Mouse (Mus musculus): ENCODE data around the gene Exo5. TPM values are rescaled to one million over a fixed set of nuclear protein-coding genes. Genes with fewer than 3 reads are reported as not detected.
A peak's percentile ranks its signal among the peaks of the same experiment; 100 is the strongest.

Exo5 gene
- polyA plus RNA-seq, 1 experiment = 12.4 TPM

DNA sequence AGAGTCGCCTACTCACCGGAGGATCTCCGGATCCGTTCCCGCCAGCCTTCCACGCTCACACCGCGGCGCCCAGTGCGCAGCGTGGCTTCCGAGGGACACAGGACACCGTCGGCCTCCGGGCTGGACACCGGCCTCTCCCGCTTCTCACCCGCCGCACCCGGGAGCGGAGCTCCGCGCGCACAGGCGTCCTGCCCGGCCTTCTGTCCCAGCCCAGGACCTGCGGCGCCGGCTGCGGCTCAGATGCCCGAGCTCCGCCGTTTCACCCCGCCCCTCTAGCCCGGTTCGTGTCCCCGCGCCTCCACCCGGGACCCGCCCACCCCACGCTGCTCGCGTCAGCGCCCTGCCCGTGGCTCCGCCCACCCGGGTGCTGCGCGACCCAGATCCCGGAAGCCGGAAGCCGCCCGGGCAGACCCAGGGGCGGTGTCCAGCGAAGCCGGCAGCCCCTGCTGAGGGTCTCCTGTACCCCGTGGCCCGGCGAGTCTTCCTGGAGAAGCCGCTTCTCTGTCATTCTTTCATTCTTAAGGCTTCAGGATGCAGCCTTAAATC lies 26.7 kb upstream of the Exo5 start, which contains the start of gene Zfp69:
TSS of gene Zfp69 (minus strand) at position 272 of the 546 bp plus-strand sequence.
- Histone ChIP-seq H3K4me1 (ENCODE audit: control insufficient read depth, insufficient read depth, low read length) (no peaks in the 10 kb centered on the region; the same call in 1 of the 2 replicates), H3K4me3 (replicated peaks; ENCODE audit: control insufficient read depth, low read depth, low read length) (peak within 1 kb of the TSS; percentile 88), H3K27ac (ENCODE audit: control insufficient read depth, insufficient read depth, low read depth, low read length, poor library complexity) (peak within 1 kb of the TSS; percentile 98)
- TF ChIP-seq CTCF (IDR thresholded peaks at IDR 0.05; ENCODE audit: control insufficient read depth, insufficient read depth, low read length) = no peak
- peak; percentile 88; the same call in 1 of the 2 replicates for TF ChIP-seq POLR2A (IDR thresholded peaks at IDR 0.05; ENCODE audit: borderline replicate concordance, control insufficient read depth, low read depth, low read length)
- under 1% methylated on average over 60 of the region's 60 CpGs for WGBS

- TF ChIP-seq POLR2A (IDR thresholded peaks at IDR 0.05; ENCODE audit: borderline replicate concordance, control insufficient read depth, low read depth, low read length) (no peak), CTCF (IDR thresholded peaks at IDR 0.05; ENCODE audit: control insufficient read depth, insufficient read depth, low read length) (no peak)
- WGBS = 3% methylated on average over 20 of the region's 20 CpGs
- H3K4me3 ChIP-seq (replicated peaks; ENCODE audit: control insufficient read depth, low read depth, low read length) = peak overlapping the region; percentile 88
- no peaks in the 10 kb centered on the region; the same call in 1 of the 2 replicates for H3K4me1 ChIP-seq (ENCODE audit: control insufficient read depth, insufficient read depth, low read length)
- peak overlapping the region; percentile 98 for H3K27ac ChIP-seq (ENCODE audit: control insufficient read depth, insufficient read depth, low read depth, low read length, poor library complexity)
Observed at GRCm38 (mm10) chr4:120950763-120951427, 26.1 kb upstream of the Exo5 start.

- WGBS = 46% methylated on average over 3 of the region's 3 CpGs
Observed at GRCm38 (mm10) chr4:120948938-120949337, 24.1 kb upstream of the Exo5 start.

GRCm38 (mm10) chr4:120935006-120935405 lies 10.2 kb upstream of the Exo5 start:
- Histone ChIP-seq H3K27ac (ENCODE audit: control insufficient read depth, insufficient read depth, low read depth, low read length, poor library complexity) (no peak overlapping the region), H3K4me3 (replicated peaks; ENCODE audit: control insufficient read depth, low read depth, low read length) (no peak overlapping the region), H3K4me1 (ENCODE audit: control insufficient read depth, insufficient read depth, low read length) (no peaks in the 10 kb centered on the region)
- 88% methylated on average over 3 of the region's 3 CpGs for WGBS
- no peak for TF ChIP-seq POLR2A (IDR thresholded peaks at IDR 0.05; ENCODE audit: borderline replicate concordance, control insufficient read depth, low read depth, low read length)
- TF ChIP-seq CTCF (IDR thresholded peaks at IDR 0.05; ENCODE audit: control insufficient read depth, insufficient read depth, low read length) = no peak

More at GRCm38 (mm10) chr4:120948938-120949337, 24.1 kb upstream of the Exo5 start:
- H3K4me1 ChIP-seq (ENCODE audit: control insufficient read depth, insufficient read depth, low read length) = no peaks in the 10 kb centered on the region; the same call in 1 of the 2 replicates
- no peak overlapping the region for H3K27ac ChIP-seq (ENCODE audit: control insufficient read depth, insufficient read depth, low read depth, low read length, poor library complexity)
- H3K4me3 ChIP-seq (replicated peaks; ENCODE audit: control insufficient read depth, low read depth, low read length) = no peak overlapping the region
- TF ChIP-seq POLR2A (IDR thresholded peaks at IDR 0.05; ENCODE audit: borderline replicate concordance, control insufficient read depth, low read depth, low read length) = no peak
- no peak for TF ChIP-seq CTCF (IDR thresholded peaks at IDR 0.05; ENCODE audit: control insufficient read depth, insufficient read depth, low read length)

DNA sequence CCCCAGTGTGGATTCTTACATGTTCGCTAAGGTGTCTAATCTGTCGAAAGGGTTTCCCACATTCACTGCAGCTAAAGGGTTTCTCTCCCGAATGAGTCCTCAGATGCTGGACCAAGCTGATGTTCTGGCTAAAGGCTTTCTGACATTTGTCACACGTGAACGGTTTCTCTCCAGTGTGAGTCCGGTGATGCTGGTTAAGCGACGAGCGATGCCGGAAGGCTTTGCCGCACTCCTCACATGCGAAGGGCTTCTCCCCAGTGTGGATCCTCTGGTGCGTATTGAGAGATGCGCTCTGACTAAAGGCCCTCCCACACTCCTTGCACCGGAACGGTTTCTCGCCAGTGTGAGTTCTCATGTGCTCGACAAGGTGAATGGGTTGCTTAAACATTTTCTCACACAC lies 5.9 kb upstream of the Exo5 start:
- 95% methylated on average over 18 of the region's 18 CpGs for WGBS
- no peak overlapping the region for H3K27ac ChIP-seq (ENCODE audit: control insufficient read depth, insufficient read depth, low read depth, low read length, poor library complexity)
- no peak overlapping the region for H3K4me3 ChIP-seq (replicated peaks; ENCODE audit: control insufficient read depth, low read depth, low read length)
- TF ChIP-seq CTCF (IDR thresholded peaks at IDR 0.05; ENCODE audit: control insufficient read depth, insufficient read depth, low read length) (no peak), POLR2A (IDR thresholded peaks at IDR 0.05; ENCODE audit: borderline replicate concordance, control insufficient read depth, low read depth, low read length) (no peak)
- no peaks in the 10 kb centered on the region for H3K4me1 ChIP-seq (ENCODE audit: control insufficient read depth, insufficient read depth, low read length)

DNA sequence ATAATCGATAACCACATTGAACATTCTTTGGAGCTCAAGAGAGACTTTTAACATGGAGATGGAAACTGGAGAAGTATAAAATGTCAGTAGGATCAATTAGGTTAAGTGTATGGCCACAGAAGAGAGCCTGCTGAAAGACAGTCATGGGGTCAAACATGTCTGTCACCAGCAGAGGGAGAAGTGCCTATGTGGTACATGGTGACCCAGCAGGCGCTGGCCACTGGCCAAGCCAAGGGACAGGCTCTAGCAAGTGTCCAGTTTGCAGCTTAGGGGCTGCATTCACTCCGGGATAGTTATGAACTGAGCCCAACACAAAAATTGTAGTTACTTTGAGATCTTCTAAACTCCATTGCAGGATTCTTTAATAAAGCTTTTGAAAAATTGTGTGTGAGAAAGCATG lies 3.9 kb upstream of the Exo5 start:
- H3K4me3 ChIP-seq (replicated peaks; ENCODE audit: control insufficient read depth, low read depth, low read length) = no peak overlapping the region
- TF ChIP-seq CTCF (IDR thresholded peaks at IDR 0.05; ENCODE audit: control insufficient read depth, insufficient read depth, low read length) = 0 out of 2 replicates have a peak, but pooled peaks have one; percentile 3
- TF ChIP-seq POLR2A (IDR thresholded peaks at IDR 0.05; ENCODE audit: borderline replicate concordance, control insufficient read depth, low read depth, low read length) = no peak
- WGBS = 81% methylated on average over 3 of the region's 3 CpGs

GRCm38 (mm10) chr4:120925386-120925785 lies 569 bp upstream of the Exo5 start:
- TF ChIP-seq CTCF (IDR thresholded peaks at IDR 0.05; ENCODE audit: control insufficient read depth, insufficient read depth, low read length) (peak; percentile 31; the same call in 1 of the 2 replicates), POLR2A (IDR thresholded peaks at IDR 0.05; ENCODE audit: borderline replicate concordance, control insufficient read depth, low read depth, low read length) (no peak)
- H3K4me3 ChIP-seq (replicated peaks; ENCODE audit: control insufficient read depth, low read depth, low read length) = peak overlapping the region; percentile 39
- H3K4me1 ChIP-seq (ENCODE audit: control insufficient read depth, insufficient read depth, low read length) = no peaks in the 10 kb centered on the region; the same call in 1 of the 2 replicates
- WGBS = 7% methylated on average over 3 of the region's 3 CpGs
- no peak overlapping the region for H3K27ac ChIP-seq (ENCODE audit: control insufficient read depth, insufficient read depth, low read depth, low read length, poor library complexity)

More for the DNA sequence above, 3.9 kb upstream of the Exo5 start:
- no peak overlapping the region for H3K27ac ChIP-seq (ENCODE audit: control insufficient read depth, insufficient read depth, low read depth, low read length, poor library complexity)
- no peaks in the 10 kb centered on the region; the same call in 1 of the 2 replicates for H3K4me1 ChIP-seq (ENCODE audit: control insufficient read depth, insufficient read depth, low read length)

GRCm38 (mm10) chr4:120921461-120921860 lies 3.4 kb downstream of the Exo5 start:
- WGBS = 90% methylated on average over 8 of the region's 8 CpGs
- no peak overlapping the region for H3K27ac ChIP-seq (ENCODE audit: control insufficient read depth, insufficient read depth, low read depth, low read length, poor library complexity)
- H3K4me1 ChIP-seq (ENCODE audit: control insufficient read depth, insufficient read depth, low read length) = no peaks in the 10 kb centered on the region; the same call in 1 of the 2 replicates
- H3K4me3 ChIP-seq (replicated peaks; ENCODE audit: control insufficient read depth, low read depth, low read length) = no peak overlapping the region
- TF ChIP-seq POLR2A (IDR thresholded peaks at IDR 0.05; ENCODE audit: borderline replicate concordance, control insufficient read depth, low read depth, low read length) = no peak
- TF ChIP-seq CTCF (IDR thresholded peaks at IDR 0.05; ENCODE audit: control insufficient read depth, insufficient read depth, low read length) = no peak
